Mouse (Mus musculus): ENCODE data around the gene Ddi1.
"Not testable (repeated sequence)": the region's sequence is repeated elsewhere in the genome, so short reads cannot be mapped to it uniquely, and the experiment has no call there.

Ddi1 gene

GRCm38 (mm10) chr9:6269796-6270280, at the start of gene Ddi1:
Gene Ddi1 (minus strand): TSS chr9:6269846.
- no peak for DNase-seq (ENCODE audit: low spot score in 2 of 2)

DNA sequence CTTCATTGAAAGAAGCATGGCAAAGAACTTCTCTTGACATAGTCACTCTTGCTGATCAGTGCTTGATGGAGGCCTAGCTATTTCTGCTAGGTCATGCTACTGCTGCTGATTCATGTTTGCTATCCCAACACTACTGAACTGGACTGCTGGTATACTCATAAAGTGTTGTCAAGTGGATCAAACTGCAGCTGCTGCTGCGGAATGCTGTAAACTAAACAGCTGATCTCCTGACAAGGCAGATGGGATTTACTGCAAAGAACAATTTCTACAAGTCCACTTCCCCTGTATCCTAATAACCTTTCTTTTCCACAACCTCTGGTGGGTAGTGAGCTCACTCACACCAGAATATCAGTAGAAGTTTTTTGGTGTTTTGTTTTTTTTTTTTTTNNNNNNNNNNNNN, 47.5 kb upstream of the Ddi1 start:
- no peak for DNase-seq (ENCODE audit: low spot score in 2 of 2)

DNA sequence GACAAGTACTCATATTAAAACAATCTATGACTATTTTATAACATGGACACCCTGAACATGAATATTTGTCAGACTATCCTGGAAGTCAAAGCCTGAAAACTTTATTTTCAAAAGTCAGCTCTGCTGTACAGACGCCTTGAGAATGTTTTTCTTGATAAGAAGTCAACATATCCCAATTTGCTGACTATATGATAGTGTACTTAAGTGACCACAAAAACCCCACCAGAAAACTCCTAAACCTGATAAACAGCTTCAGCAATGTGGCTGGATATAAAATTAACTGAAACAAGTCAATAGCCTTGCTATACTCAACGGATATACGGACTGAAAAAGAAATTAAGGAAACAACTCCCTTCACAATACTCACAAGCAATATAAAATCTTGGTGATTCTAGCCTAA, 36.2 kb upstream of the Ddi1 start:
- no peak for DNase-seq (ENCODE audit: low spot score in 2 of 2)

GRCm38 (mm10) chr9:6304590-6304989, 34.9 kb upstream of the Ddi1 start:
- DNase-seq (ENCODE audit: low spot score in 2 of 2), result no peak

GRCm38 (mm10) chr9:6302050-6302449, 32.4 kb upstream of the Ddi1 start:
- no peak for DNase-seq (ENCODE audit: low spot score in 2 of 2)

GRCm38 (mm10) chr9:6298547-6298946, 28.9 kb upstream of the Ddi1 start:
- DNase-seq (ENCODE audit: low spot score in 2 of 2), result no peak

DNA sequence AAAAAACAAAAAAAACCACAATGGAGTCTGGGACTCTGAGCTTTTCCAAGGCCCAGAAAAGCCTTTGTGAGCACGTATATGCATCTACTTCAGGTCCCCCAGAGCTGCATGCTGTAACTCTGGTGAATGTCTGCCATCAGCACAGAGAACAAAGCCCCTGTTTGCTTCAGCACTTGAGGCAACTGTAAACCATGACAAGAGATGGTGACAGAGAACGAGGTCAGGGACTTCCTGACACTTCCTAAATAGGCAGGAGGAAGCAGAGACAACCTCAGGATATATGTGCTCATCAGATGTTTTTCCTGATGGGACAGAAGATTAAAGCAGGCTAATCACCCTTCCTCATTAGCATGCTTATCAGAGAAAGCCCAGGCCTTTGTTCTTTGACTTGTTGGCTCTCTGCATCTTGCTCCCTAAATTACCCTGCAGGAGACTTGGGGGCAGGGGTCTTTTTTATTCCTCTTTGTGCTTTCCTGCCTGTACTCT, 19.6 kb upstream of the Ddi1 start:
- DNase-seq (ENCODE audit: low spot score in 2 of 2), result no peak

DNA sequence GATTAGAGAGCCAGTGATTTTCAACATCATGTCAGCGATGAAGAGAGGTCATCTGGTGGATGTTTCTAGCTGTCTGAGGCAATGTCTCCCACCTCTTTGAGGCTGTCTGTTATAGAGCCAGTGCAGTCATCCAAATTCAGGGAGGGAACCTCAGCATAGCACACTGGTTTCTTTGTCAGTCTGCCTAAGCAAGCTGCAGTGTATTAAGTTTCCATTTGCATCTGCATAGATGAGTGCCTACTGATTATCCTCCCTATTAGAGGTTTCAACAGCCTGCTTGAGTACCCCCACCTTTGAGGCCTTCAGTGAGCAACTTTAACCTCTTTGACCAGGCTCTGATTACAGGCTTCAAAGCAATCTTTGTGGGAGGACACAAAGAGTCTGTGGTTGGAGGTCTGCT, 17.1 kb upstream of the Ddi1 start:
- DNase-seq (ENCODE audit: low spot score in 2 of 2), result no peak

- no peak for DNase-seq (ENCODE audit: low spot score in 2 of 2)
Observed at GRCm38 (mm10) chr9:6277526-6277925, 7.9 kb upstream of the Ddi1 start.

DNA sequence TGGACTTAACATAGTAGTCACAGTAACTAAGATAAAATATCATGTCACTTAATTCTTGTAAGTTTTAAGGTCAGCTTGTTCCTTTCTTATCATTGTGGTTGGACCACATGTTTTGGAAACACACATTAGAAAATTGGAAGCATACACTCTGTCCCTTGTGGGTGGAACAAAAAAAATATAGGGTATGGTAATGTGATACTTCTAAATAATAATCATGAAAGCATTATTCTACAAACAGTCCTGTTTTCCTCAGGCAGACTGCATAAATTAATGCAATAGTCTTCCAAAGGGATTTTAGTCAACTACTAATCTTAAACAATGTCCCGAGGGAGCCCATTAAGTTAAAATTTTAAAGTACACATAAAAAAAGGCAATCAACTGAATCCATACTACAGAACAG, 6.7 kb upstream of the Ddi1 start:
- DNase-seq (ENCODE audit: low spot score in 2 of 2), result no peak

DNA sequence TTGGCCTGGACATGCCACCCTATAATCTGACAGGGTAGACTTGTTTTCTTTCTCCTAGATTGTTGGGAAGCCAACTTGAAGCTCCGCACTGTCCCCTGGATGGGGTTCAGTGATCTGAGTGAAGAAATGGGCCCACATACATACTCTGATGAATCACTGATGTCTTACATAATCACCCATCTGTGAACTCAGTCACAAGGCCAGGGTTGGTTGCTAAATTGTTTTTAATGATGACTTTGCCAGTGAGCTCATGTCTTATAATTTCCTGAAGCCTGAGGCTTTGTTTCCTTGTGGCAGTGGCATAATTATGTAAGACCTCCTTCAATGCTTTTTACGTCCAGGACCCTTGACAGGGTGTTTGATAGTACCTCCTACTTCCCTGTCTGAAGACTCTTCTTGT, 4.8 kb downstream of the Ddi1 start:
- no peak for DNase-seq (ENCODE audit: low spot score in 2 of 2)

- no peak for DNase-seq (ENCODE audit: low spot score in 2 of 2)
Observed at GRCm38 (mm10) chr9:6257072-6257471, 12.6 kb downstream of the Ddi1 start.

- no peak for DNase-seq (ENCODE audit: low spot score in 2 of 2)
Observed at GRCm38 (mm10) chr9:6251990-6252389, 17.7 kb downstream of the Ddi1 start.

- DNase-seq (ENCODE audit: low spot score in 2 of 2), result no peak
Observed at GRCm38 (mm10) chr9:6250320-6250719, 19.3 kb downstream of the Ddi1 start.

GRCm38 (mm10) chr9:6235982-6236381, 33.7 kb downstream of the Ddi1 start:
- DNase-seq (ENCODE audit: low spot score in 2 of 2), result not testable (repeated sequence)

GRCm38 (mm10) chr9:6217505-6217904, 52.1 kb downstream of the Ddi1 start:
- DNase-seq (ENCODE audit: low spot score in 2 of 2), result no peak

- no peak for DNase-seq (ENCODE audit: low spot score in 2 of 2)
Observed at GRCm38 (mm10) chr9:6212862-6213261, 56.8 kb downstream of the Ddi1 start.

Measured in urinary bladder, postnatal 36 days (tissue).